Mouse (Mus musculus) lung, postnatal 10 days (tissue): ENCODE measurements around the gene 9130023H24Rik.
A peak's percentile ranks its signal among the peaks of the same experiment; 100 is the strongest.

Experiments used
- DNase-seq: peaks from one replicate; pipeline ENCODE4 v3.0.0; 2021

The 9130023H24Rik gene

DNA sequence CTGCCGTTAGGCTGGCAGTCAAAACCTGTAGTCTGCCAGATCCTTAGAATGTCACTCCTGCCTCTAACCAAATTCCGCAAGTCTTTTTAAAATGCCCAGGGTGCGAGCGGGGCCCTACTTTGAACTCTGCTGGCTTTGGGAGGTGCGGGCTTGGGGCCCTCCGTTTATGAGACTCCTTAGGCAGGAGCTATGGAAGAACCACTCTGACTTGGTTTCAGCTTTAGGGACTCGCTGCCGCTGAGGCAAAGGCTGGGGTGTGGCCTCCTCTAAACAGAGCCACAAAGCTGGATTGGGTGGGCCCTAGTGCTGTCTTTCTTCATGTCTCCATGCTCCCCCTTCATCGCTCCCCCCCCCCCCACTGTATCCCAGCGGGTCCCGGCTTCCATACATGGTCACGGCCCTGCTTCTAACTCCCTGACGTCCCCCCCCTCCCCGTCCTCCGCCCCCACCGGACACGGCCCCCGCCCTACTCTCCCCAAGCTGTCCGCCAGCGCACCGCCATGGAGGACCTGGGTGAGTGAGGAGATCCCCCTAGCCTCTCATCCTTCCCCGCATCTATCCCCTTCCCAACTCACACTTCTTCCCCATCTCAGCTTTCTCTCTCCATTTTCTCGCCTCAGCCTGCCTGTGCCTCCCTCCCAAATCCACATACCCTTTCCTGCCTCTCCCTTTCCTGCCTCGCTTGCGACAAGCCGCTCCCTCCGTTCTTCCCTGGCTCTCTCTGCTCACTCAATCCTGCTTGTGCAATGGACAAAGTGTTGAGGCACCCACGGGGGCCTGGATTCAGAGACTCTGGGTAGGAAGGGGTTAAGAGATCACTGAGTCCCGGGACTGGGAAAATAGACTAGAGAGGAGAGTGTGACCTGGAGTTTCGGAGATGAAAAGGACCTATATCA, 8.9 kb upstream of the 9130023H24Rik start, which contains the start of gene Tgfb1i1:
TSS of gene Tgfb1i1 (plus strand) at position 317 of the 896 bp plus-strand sequence.
- DNase-seq, result peak; percentile 87

DNA sequence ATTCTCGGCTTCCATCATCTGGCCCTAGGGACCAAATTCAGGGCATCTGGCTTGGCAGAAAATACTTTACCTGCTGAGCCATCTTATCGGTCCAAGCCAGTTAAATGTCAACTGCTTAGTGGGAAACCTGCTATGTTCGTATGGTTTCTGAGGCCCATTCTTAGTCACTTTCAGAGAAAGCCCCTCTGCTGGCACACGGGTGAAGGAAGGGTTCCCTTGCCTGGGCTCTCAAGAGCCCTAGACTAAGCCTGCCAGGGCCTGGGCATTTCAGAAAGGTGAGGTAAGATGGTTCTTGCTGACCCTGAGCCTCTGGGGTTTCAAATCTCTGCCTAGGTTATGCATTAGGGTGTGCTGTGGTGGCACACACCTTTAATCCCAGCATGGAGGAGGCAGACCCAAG, 7.7 kb upstream of the 9130023H24Rik start:
- DNase-seq, result no peak

DNA sequence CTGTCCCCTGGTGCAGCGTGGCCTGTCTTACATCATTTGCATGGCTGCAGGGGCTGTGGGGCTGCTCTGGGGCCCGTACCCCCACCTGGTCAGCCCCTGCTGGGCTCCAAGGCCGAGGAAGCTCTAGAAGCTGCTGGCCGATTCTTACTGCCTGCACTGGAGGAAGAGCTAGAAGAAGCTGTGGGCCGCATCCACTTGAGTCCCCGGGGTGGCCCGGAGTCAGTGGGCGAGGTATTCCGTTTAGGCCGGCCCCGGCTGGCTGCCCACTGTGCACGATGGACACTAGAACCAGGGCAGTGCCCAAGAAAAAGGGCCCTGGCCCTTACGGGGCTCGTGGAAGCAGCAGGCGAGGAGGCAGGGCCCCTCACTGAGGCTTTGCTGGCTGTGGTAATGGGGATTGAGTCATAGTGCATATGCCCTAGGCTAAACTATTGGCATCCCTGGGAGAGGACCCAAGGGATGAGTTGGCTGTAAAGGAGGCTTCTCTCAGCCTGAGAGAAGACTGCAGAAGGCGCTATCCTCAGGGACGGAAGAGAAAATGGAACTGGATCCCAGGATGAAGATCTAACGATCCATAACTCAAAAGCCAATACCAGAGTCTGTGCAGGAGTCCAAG, 6.7 kb upstream of the 9130023H24Rik start:
- no peak for DNase-seq

DNA sequence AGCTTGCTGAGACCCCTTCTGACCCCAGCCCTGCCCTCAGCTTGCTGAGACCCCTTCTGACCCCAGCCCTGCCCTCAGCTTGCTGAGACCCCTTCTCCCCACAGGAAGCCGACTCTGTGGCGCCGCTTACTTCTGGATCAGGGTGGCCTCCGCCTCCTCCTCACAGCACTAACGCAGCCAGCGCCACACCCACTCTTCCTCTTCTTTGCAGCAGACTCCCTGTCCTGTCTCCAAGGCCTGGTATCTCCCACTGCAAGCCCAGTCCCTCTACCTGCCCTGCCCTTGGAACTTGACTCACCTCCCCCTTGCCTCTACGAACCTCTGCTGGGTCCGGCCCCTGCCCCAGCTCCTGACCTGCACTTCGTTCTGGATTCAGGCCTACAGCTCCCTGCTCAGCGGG, 6.1 kb upstream of the 9130023H24Rik start:
- DNase-seq, result no peak

DNA sequence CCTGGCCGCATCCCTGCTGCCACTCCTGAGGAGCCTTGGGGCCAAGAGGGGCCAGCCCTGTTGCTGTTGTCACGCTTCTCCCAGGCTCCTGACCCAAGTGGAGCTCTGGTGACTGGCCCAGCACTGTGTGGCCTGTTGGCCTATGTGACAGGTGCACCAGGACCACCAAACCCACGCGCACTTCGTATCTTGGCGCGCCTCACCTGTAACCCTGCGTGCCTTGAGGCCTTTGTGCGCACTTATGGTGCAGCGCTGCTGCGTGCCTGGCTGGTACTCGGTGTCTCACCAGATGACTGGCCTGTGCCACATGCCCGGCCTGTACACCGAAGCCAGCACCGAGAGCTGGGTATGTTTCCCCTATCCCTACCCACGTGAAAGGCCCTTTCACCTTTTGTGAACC, 4.5 kb upstream of the 9130023H24Rik start:
- no peak for DNase-seq

DNA sequence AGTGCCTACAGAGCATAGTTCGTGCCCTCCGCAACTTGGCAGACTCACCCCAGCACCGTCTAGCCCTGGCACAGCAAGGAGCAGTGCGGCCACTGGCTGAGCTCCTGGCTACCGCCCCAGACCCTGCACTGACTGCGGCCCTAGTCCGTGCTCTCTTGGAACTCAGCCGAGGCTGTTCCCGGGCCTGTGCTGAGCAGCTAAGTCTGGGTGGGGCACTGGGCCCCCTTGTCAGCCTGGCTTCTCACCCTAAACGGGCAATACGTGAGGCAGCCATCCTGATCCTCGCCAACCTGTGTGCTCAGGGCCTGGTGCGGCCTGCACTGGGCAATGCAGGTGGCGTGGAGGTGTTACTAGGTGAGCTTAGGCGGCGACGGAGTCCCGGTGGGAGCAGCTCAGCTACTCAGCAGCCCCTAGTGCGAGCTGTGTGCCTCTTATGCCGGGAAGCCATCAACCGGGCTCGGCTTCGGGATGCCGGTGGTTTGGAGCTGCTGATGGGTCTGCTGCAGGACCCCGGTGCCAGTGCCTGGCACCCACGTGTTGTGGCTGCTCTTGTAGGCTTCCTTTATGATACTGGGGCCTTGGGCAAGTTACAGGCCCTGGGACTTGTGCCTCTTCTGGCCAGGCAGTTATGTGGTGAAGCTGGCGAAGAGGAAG, 2.4 kb upstream of the 9130023H24Rik start:
- no peak for DNase-seq

DNA sequence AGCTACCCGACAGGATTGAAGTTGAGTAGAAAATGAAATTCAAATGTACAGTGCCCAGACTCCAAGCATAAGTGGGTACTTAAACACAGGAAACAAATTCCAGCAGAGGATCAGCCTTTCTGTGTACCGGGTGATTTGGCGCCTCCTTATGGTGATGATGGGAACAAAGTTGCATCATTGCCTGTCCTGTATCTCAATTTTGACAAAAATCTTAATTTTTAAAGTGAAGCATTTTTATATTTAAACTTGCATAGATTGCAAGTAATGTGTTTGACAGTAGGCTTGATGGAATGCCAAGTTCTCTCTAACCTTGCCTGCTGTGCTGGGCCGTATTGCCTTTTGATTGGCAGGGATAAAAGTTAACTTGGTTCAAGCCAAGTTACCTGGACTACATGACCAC, 1.2 kb upstream of the 9130023H24Rik start:
- DNase-seq, result peak; percentile 82

DNA sequence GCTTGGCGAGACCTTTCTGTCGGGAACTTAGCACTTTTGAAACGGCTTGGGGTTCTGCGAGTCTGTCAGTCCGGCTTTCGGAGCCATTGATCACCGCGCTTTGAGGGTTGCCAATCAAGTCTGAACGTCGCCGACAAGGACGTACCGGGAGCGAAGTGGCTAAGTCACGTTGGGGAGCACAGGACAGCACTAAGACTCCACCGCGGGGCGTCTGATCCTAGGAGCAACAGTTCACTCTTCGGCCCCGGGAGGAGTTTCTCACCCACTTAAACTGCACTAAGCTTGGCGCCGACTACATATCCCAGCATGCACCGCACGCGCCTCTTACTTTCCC, 271 bp downstream of the 9130023H24Rik start:
- no peak for DNase-seq

DNA sequence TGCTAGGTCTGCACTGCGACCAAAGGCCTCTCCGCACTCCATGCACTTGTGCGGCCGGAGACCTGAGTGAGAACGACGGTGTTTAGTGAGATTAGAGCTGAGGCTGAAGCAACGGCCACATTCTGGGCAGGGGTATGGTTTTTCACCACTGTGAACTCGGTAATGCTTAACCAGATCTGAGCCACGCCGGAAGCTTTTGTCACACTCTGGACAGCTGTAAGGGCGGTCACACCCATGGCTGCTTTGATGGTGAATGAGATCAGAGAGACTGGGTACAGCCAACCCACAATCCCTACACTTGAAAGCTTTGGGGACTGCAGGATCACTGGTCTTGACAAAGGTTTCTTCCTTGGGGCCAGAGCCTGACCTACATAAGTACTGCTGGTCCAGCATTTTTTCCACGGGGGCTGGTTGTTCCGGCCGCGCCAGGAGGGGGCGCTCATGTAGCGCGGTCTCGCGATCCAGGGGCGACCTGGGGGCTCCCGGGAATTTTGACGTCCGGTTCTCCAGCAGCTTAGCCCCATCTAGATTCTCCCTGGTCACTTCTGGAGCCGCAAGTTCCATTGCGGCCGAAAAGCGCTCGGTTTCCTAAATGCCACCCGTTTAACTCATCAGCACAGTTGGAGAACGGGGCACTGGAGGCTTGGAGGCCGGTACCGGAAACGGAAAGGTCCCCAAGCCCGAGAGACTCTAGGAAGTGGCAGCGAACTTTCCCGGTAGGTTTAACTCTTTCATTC, 807 bp downstream of the 9130023H24Rik start, which contains the start of gene Armc5:
TSS of gene Armc5 (plus strand) at position 487 of the 737 bp plus-strand sequence.
- peak; percentile 93 for DNase-seq

DNA sequence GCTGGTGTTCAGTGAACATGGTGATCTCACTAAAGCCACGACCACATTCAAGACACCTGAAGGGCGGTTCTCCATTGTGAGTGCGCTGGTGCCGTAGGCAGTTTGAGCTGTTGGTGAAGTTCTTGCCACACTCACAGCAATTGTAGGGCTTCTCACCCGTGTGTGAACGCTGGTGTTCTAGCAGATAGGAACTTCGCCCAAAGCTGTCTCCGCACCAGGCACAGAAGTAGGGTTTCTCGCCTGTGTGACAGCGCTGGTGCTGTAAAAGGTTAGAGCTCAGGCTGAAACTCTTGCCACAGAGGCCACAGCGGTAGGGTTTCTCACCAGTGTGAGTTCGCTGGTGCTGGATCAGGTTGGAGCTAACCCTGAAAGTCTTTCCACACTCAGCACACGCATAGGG, 1.4 kb downstream of the 9130023H24Rik start:
- no peak for DNase-seq

DNA sequence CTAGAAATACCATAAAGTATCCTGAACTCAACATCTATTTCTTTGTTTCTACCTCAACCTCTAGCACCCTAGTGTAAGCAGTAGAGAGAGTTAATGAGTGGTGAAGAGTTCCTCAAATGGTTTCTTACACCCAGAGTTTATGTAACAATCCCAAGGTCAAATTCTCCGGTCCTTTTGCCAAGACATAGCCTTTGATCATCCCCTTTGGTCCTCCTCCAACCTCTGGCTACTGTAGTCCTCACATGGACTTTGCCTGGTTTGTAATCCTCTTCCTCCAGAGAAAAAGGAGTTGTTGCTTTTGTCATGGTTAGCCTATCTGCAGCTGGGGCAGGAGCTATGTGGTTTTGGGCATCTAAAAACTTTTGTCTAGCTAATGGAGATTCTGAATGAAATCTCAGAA, 2.4 kb downstream of the 9130023H24Rik start:
- peak; percentile 65 for DNase-seq

DNA sequence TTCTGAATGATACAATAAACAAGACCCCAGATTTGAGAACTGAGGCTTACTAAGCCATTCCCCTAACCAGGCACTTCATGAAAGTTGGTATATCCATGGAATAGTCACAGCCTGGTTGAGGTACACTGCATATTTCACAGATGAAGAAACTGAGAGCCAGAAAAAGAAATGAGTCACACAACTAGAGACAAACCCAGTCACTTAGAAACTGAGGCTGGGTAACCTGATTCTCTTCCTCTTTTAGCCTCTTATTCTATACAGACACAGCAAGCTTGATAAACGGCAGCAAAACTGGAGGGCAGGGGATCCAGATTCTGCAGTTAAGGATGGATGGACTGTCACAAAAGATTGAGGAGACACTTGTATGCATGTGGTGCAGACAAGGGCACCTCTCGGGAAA, 3.0 kb downstream of the 9130023H24Rik start:
- DNase-seq, result no peak

DNA sequence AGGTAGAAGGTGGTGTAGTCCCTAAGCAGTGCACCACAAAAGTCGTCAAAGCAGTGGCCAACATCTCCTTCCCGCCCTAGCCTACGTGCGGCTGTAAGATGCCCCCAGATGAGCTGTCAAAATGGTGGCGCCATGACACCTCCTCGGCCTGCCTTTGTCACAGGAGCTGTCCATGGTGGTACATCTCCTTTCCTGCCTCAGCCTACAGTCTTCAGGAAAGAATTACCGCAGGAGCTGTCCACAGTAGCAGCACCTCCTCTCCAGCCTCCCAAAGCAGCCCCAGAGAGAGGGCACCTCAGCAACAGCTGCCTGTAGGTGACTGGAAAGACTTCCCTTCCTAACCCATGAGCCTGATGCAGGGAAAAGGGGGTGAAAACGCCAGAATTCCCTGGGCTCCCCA, 6.1 kb downstream of the 9130023H24Rik start:
- DNase-seq, result no peak

DNA sequence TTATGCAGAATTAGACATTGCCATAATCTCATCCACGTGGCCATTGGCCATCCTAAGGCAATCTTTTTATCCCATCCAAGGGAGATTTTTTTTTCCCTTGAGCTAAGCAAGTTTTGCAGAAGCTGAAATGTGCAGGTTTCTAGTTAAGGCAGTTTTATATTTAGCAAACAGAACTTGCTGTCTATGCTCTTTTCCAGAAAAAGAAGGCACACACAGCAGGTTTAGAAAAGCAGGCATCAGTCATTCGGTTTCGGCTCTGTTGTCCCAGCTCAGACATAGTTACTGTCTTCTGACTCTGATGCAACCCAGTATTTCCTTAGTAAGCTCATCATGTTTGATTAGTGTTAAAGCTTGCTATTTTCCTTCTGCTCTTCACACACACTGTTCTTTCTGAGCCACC, 16.9 kb downstream of the 9130023H24Rik start:
- DNase-seq, result no peak

DNA sequence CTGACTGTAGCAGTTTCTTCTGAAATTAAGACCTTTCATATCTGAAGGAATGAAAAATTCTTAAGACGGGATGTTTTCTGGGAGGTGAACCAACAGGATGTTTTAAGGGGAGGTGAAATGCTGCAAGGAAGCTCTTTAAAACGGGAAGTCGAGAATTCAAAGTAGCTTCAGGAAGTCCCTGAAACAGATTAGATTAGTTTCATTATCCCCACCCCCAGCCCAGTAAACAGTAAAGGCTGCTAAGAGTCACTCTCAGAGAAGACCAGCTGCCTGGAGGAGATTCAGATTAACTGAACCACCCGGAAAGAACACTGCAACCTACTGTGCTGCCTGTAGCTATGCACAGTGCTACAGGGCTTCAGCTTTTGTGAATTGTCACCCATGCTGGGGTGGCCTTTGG, 17.9 kb downstream of the 9130023H24Rik start:
- DNase-seq, result no peak

DNA sequence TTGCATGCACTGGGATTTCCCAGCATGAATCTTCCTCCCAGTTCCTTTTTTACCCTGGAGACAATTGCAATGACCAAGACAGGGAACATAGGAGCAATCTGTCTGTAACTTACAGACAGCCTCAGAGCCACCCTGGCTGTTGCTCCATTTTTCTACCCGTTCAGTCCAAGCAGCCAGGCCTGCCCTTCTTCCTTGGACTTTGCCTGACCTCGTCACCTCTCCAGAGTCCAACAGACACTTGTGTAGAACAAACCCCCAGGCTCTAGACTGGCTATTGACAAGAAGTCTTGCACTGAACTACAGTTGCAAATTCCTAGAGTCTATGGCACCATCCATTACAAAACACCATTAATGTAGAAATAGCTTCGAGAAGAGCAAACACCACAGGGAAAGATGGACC, 28.0 kb downstream of the 9130023H24Rik start:
- no peak for DNase-seq

DNA sequence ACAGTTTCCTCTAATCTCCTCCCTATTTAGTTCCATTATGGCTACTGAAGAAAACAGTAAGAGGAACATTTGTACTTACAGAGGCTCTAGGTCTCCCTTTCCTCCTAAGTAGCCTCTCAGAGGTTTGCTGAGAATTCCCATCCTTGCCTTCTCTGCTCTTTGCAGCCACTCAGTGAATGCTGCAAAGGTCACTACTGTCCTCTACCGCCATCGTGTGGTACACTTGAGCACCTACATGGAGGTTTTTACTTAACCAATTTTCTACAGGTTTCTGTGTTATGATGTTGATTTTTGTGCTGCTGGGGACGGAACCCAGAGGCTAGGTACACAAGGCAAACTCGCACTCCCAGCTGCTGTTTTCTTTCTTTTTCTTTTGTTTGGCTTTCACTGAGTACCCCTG, 29.6 kb downstream of the 9130023H24Rik start:
- DNase-seq, result peak; percentile 77

DNA sequence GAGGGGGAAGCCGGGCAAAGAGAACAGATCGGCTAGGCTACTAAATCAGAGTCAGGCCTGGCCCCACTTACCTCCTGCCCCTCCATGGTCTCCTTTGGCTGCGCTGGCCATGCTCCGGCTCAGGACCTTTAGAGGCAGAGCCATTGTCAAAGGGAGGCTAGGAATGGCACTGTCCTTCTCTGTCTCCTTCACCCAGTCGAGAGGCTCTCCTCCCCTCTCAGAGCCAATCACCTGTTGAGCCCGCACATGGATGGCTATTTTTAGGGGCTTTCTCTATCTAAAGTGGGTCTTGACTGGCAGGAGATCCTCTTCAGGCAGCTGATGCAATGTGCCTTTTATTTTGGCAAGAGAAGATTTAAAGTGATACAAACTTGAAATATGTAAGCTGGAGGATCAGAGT, 31.7 kb downstream of the 9130023H24Rik start, which contains the start of gene Cox6a2:
TSS of gene Cox6a2 (minus strand) at position 236 of the 400 bp plus-strand sequence.
- DNase-seq, result no peak

DNA sequence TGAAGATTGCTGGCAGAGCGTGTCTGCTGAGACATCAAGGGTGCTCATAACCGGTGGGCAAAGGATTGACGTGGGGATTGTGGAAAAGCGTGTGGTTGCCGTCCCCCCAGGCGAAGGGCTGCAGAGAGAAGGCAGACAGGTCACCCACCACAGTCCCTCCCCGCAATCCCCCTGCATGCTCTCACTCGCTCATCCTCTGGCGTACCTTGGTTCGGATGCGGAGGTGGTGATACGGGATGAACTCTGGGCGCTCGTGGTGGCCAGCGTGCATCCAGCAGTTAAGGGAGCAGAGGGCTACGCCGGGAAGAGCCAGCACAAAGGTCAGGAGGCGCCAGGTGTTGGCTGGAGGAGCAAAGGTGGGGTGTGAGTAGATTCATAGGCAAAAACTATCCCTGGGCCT, 32.1 kb downstream of the 9130023H24Rik start:
- DNase-seq, result no peak

DNA sequence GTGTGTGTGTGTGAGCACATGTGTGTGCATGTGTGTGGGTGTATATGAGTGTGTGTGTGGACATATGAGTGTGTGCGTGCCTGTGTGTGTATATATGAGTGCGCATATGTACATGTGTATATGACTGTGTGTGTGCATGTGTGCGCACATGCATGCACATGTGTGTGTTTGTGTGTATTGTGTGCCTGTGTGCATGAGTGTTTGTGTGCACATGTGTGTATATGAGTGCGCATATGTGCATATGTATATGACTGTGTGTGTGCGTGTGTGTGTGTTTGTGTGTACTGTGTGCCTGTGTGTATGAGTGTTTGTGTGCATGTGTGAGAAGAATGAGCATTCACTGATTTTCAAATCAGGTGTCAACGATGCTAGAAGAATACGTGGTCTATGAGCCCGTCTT, 33.7 kb downstream of the 9130023H24Rik start:
- DNase-seq, result no peak

DNA sequence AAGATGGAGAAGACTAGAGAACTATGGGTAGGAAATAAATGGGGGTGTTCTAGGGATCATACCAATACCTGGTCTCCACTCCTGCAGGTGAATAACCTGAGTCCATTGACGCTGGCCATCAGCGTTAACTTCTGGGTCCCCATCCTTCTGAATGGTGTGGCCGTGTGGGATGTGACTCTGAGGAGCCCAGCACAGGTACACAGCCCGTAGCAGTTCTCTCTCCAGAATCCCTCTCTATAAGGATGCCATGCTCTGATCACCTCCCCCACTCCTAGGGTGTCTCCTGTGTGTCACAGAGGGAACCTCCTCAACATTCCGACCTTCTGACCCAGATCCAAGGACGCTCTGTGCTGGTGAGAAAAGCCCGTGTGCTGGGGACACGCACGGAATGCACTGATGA, 34.8 kb downstream of the 9130023H24Rik start:
- DNase-seq, result no peak

DNA sequence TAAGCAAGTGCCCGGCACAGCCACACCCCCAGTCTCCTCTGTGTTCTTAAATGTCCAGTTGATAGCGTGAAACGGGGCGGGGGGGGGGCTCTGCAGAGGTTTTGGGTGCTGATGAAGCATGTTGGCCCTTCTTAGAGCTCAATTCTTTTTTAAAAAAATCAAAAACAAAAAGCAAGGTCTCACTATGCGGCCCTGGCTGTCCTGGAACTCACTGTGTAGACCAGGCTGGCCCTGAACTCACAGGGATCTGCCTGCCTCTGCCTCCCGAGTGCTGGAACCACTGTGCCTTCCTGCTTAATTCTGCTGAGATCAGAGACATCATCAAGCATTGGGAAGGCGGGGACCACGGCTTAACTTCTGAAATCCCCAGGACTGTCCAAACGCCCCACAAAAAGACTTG, 36.2 kb downstream of the 9130023H24Rik start:
- no peak for DNase-seq
